Mouse (Mus musculus) heart, postnatal 4 days (tissue): ENCODE data around the gene Ccdc153. TPM values are rescaled to one million over a fixed set of nuclear protein-coding genes. Genes with fewer than 3 reads are reported as not detected.

Experiments used
- DNase-seq: peaks from one replicate; pipeline ENCODE4 v3.0.0; 2021
- total RNA-seq, 2 experiments: library from RNA; stranded (reverse); gene quantifications; 2 replicates each; pipeline ENCODE4 v1.2.3; 2021

Gene Ccdc153
- total RNA-seq, 2 experiments from 2014 or later: not detected

DNA sequence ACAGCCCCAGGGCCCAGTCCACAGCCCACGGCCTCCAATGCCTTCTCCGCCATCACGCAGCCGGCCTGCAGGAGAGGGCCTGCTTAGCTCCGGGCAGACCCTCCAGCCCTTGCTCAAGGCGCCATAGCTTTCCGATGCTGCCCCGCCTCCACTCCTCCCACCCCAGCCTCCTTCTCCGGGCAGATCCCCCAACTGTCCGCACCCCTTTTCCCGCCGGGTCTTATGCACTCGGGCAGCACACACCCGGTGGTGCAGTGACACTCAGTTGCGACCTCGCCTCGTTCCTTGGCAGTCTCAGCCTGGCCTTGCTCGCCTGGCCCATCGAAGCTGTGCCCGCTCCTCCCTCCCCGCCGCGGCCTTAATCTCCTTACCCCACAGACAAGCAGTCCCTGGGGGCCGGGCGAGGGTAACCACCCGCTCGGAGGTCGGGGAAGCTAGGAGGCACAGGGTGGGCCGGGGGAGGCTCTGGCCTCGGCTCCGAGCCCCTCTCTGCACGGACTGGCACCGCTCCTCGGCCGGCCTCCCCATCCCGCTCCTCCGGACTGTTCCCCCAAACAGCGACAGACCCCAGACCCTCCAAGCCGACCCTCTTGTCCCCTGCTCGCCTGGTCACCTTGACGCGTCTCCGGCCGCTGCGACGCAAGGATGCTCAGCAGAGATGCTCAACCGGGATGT is 47.1 kb downstream of the Ccdc153 start:
- peak; percentile 27 for DNase-seq

DNA sequence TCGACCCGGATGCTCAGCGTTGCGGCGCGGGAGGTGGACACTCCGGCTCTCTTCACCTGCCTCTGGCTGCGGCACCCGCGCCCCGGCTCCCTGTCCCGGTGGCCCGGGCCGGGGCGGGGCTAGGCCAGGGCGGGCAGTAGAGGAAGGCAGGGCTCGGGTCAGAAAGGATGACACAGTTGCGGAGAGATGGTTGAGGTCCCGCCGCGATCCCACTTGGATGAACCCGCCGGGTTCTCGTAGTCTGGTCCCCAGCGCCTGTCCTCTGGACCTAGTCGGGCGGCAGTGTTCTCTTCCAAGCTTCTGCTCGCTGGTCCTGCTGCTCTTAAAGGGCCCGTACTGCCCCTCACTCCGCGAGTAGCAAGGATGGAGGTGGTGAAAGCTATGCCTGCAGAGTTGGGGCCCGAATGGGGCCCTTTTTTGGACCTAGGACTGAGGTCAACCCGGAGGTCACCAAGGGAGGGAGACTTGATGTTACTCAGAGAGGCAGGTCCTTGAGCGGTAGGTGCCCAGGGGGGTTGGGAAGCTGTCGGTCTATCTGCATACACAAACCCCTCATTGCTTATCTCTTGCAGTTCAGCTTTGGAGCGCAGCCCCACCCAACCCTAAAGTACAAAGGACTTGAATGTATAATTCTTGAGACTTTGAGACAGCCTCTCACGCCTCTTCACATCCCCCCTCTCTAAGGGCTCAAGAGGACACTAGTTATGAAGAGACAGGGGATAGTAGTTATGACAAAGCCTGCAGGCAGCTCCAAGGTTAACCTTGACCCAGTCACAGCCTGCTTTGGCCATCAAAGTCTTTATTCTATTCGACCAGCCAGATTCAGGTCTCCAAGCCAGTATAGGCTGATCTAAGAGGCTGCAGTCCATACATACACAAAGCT is 47.8 kb downstream of the Ccdc153 start, which contains the start of gene Abcg4:
Abcg4 (minus strand) TSS at position 540 of the 883 bp plus-strand sequence.
- DNase-seq: peak; percentile 25

DNA sequence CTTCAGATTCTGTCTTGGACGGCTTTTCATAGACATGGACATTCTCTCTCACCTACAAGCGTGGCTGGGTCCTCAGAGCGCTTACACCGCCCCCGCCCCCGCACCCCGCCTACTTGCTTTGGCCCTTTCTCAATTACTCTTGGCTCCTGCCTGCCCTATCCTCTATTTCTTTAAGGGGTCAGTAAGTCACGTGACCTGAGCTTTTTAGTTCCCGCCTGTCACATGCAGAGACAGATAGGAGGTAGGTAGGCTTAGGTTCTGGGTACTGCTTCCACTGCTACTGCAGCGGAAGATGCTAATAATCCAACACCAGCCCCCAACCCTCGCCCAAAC is 48.4 kb downstream of the Ccdc153 start:
- no peak for DNase-seq

- DNase-seq: peak; percentile 44
Observed at GRCm38 (mm10) chr9:44292490-44292889, 52.0 kb downstream of the Ccdc153 start.

Other genes with a start within 250 kb of the Ccdc153 start
- gene Thy1, start 197.3 kb upstream of the Ccdc153 start, total RNA-seq: 10 to 100 TPM; 16.2 to 18.8 TPM
- gene Usp2, start 173.7 kb upstream of the Ccdc153 start, total RNA-seq: 10 to 100 TPM; 72.6 to 79.0 TPM
- gene Mfrp, start 138.9 kb upstream of the Ccdc153 start, total RNA-seq: not detected
- 1 to 10 TPM; 8.5 to 9.7 TPM for gene C1qtnf5, start 133.4 kb upstream of the Ccdc153 start, total RNA-seq
- gene Gm49380, start 127.2 kb upstream of the Ccdc153 start, total RNA-seq: not detected
- gene Rnf26, start 127.2 kb upstream of the Ccdc153 start, total RNA-seq: 10 to 100 TPM; 22.3 to 24.7 TPM
- 100 to 1,000 TPM; 204 to 213 TPM for gene Mcam, start 106.2 kb upstream of the Ccdc153 start, total RNA-seq
- gene Cbl, start 6.6 kb upstream of the Ccdc153 start, total RNA-seq: 10 to 100 TPM; 28.5 to 28.8 TPM
- gene Pdzd3, start 10.8 kb downstream of the Ccdc153 start, total RNA-seq: 1 to 10 TPM in 1 of 2 experiments, under 1 TPM in 1; 0.92 to 1.0 TPM
- 10 to 100 TPM; 13.8 to 15.3 TPM for gene Nlrx1, start 27.9 kb downstream of the Ccdc153 start, total RNA-seq
- gene Abcg4, start 47.9 kb downstream of the Ccdc153 start, total RNA-seq: 1 to 10 TPM; 1.2 to 1.5 TPM
- 10 to 100 TPM; 15.4 to 16.3 TPM for gene Hinfp, start 65.0 kb downstream of the Ccdc153 start, total RNA-seq
- 10 to 100 TPM; 16.3 to 16.5 TPM for gene C2cd2l, start 79.6 kb downstream of the Ccdc153 start, total RNA-seq
- gene Dpagt1, start 85.3 kb downstream of the Ccdc153 start, total RNA-seq: 10 to 100 TPM; 24.1 to 25.0 TPM
- gene H2afx, start 94.0 kb downstream of the Ccdc153 start, total RNA-seq: 100 to 1,000 TPM; 157 to 164 TPM
- 10 to 100 TPM; 54.0 to 60.6 TPM for gene Hmbs, start 103.6 kb downstream of the Ccdc153 start, total RNA-seq
- 10 to 100 TPM; 20.9 to 21.6 TPM for gene Vps11, start 121.0 kb downstream of the Ccdc153 start, total RNA-seq
- 10 to 100 TPM; 42.1 to 45.8 TPM for gene Hyou1, start 138.8 kb downstream of the Ccdc153 start, total RNA-seq
- gene Slc37a4, start 156.2 kb downstream of the Ccdc153 start, total RNA-seq: 10 to 100 TPM; 21.9 to 26.1 TPM
- 1,000 to 10,000 TPM; 1,107 to 1,153 TPM for gene Rps25, start 166.5 kb downstream of the Ccdc153 start, total RNA-seq
- gene Trappc4, start 166.9 kb downstream of the Ccdc153 start, total RNA-seq: 10 to 100 TPM; 41.4 to 42.4 TPM
- gene Ccdc84, start 177.9 kb downstream of the Ccdc153 start, total RNA-seq: 10 to 100 TPM; 14.3 to 14.7 TPM
- not detected for gene Foxr1, start 200.5 kb downstream of the Ccdc153 start, total RNA-seq
- gene Upk2, start 214.3 kb downstream of the Ccdc153 start, total RNA-seq: not detected
- gene Bcl9l, start 242.1 kb downstream of the Ccdc153 start, total RNA-seq: 10 to 100 TPM; 56.8 to 64.0 TPM